Mouse (Mus musculus) adrenal gland, adult 8-10 months (tissue): ENCODE measurements at regions not wholly inside any gene's neighbourhood (a gene's known extent, or its start where the extent isn't known, plus 50 kb on each side); places are given as distances from the start of the nearest gene placed in this dataset.

Source experiments
- DNase-seq: peaks from one replicate; pipeline ENCODE4 v3.0.0; 2022

DNA sequence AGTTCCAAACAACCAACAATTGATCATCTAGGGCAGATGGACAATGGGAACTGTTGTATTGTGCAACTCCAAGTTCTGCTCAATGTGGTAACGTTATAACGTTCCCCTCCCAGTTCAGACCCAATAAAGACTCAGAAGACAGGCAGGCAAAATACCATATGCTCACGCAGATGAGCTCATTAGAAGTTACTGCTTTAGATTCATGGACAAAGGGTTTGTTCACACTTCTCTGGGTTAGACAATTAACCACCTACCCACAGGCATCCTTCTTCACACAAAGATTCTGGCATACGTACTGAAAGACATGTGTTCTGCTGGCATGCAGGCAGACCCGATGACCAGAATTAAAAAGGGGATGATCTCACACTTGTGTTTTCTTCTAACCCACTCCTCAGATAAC, 130.0 kb downstream of the Polr2m start:
- no peak for DNase-seq
